ENCODE assay signal across 15 mouse cellular contexts in the genomic region with DNA sequence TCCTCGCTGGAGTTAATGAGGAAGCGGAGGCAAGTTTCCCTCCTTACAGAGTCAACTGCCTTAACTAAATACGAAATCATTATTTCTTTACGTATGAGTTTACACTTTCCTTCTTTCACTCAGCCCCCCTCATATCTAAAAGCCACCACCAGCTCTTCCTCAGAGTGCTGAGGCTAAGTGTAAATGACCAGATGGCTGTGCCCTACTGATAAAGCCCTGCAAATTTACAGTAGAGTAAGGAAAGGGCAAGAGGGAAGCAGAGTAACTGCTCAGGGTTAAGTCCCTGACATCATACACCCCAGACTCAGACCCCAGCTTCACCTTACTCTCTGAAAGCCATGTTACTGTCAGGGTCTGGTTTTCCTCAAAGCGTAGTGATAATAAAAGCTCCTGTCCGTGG.
"Had no signal": no experiment of that assay in that cellular context is flagged by ENCODE, and none has a peak within 500 bp of the region (broad histone marks: within the 10 kb centered on the region; RNA-seq: fewer than 3 reads in every experiment).

No protein-coding gene starts in this region.

- H3K4me2 ChIP-seq: neural tube, embryonic 15.5 days had no signal

- H3K4me1 ChIP-seq: neural tube, embryonic 15.5 days had no signal

- H3K9me3 ChIP-seq: limb, embryonic 10.5 days; midbrain, embryonic 10.5 days; neural tube, embryonic 15.5 days had no signal

- H3K27me3 ChIP-seq: neural tube, embryonic 15.5 days had no signal

- H3K27ac ChIP-seq: kidney, postnatal 0 days; layer of hippocampus, adult 2 months; limb, embryonic 10.5 days; midbrain, embryonic 10.5 days; neural tube, embryonic 15.5 days had no signal

- H3K36me3 ChIP-seq: limb, embryonic 10.5 days; midbrain, embryonic 10.5 days; neural tube, embryonic 15.5 days had no signal

- H3K4me3 ChIP-seq: layer of hippocampus, adult 2 months; limb, embryonic 10.5 days; midbrain, embryonic 10.5 days; myocyte; neural tube, embryonic 15.5 days had no signal

- DNase-seq: kidney, adult 11 months; kidney, adult 9 months; kidney, postnatal 36 days; lung, adult 18-20 months; midbrain, embryonic 14.5 days; right cerebral cortex, postnatal 4 days; spleen, adult 18-20 months; thymus, adult 18-20 months; thymus, postnatal 14 days had no signal

- H3K9ac ChIP-seq: neural tube, embryonic 15.5 days had no signal
